In the genomic region with DNA sequence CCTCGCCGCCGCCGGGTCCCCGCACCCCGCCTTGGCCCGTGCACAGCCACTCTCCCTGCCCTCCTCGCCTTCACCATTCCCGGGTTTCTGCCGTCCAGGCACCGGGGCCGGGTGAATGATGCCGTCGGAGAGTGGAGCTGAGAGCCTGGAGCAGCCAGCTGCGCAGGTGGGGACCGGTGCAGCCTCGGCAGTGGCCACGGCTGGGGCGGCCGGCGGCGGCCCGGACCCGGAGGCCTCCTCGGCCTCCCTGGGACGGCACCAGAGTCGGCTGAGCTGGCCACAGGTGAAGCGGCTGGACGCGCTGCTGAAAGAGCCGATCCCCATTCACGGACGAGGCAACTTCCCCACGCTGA, we compare ENCODE assay signal across 9 mouse cellular contexts. TPM values are rescaled to one million over a fixed set of nuclear protein-coding genes. Genes with fewer than 3 reads are reported as not detected.
A peak's percentile ranks its signal among the peaks of the same experiment; 100 is the strongest.
DNase-seq lines count a peak whose midpoint lies in the region; ATAC-seq and TF ChIP-seq lines count a peak whose summit lies in the region.
"Had no signal": no experiment of that assay in that cellular context is flagged by ENCODE, and none has a peak within 500 bp of the region (broad histone marks: within the 10 kb centered on the region; RNA-seq: fewer than 3 reads in every experiment).

No protein-coding gene starts in this region.

- intact Hi-C loops in heart, postnatal 10 days (cut with DNase I) = no loop called here

- H3K4me3 ChIP-seq in heart, embryonic 15.5 days = peak overlapping the region; percentile 53
- H3K4me3 ChIP-seq in ES-E14 (ENCODE audit: insufficient read depth in 1 of 2, low read depth in 1 of 2, low read length in 2 of 2, poor library complexity in 1 of 2, severe bottlenecking in 1 of 2) = peak overlapping the region; percentile 75 to 86
- H3K4me3 ChIP-seq in forebrain, postnatal 0 days (ENCODE audit: low read depth, low read length) = peak overlapping the region; percentile 32
- H3K4me3 ChIP-seq in liver, embryonic 16.5 days (ENCODE audit: low read depth, low read length) = peak overlapping the region; percentile 55

- no peak overlapping the region for H3K27ac ChIP-seq in heart, embryonic 15.5 days
- no peak overlapping the region for H3K27ac ChIP-seq in ES-E14 (ENCODE audit: insufficient read depth, low read depth, low read length, poor library complexity, severe bottlenecking)
- no peak overlapping the region for H3K27ac ChIP-seq in forebrain, postnatal 0 days (ENCODE audit: low read depth, low read length)
- no peak overlapping the region for H3K27ac ChIP-seq in liver, embryonic 16.5 days (ENCODE audit: low read length)

- in situ Hi-C loops in ES-E14 (cut with MboI; ENCODE audit: low sequenced_read_pairs in 2 of 2, unreplicated experiment in 2 of 2) = no loop called here

- no peak; the same call in 1 of the 2 replicates for ATAC-seq in heart, embryonic 15.5 days (replicated peaks; ENCODE audit: insufficient number of reproducible peaks, insufficient read depth, low FRiP score, low read depth)
- no peak; the same call in none of the 2 replicates for ATAC-seq in forebrain, postnatal 0 days
- no peak for ATAC-seq in liver, embryonic 16.5 days (ENCODE audit: low read depth)
- ATAC-seq in erythroid progenitor cell, adult 5-6 weeks (replicated peaks; ENCODE audit: low FRiP score, poor library complexity, severe bottlenecking) = no peak

- DNase-seq in heart, postnatal 10 days = no peak
- no peak for DNase-seq in ES-E14 (ENCODE audit: low read depth, low spot score)
- DNase-seq in forebrain, postnatal 0 days = no peak
- DNase-seq in adrenal gland, postnatal 4 days (ENCODE audit: low spot score in 2 of 2) = no peak
- DNase-seq in cerebellum, adult 18-20 months = no peak

- H3K9ac ChIP-seq in heart, embryonic 15.5 days = peak overlapping the region; percentile 51
- peak overlapping the region; percentile 72 for H3K9ac ChIP-seq in ES-E14 (ENCODE audit: insufficient read depth, low read depth, low read length, poor library complexity, severe bottlenecking)
- H3K9ac ChIP-seq in forebrain, postnatal 0 days = no peak overlapping the region
- peak overlapping the region; percentile 59 for H3K9ac ChIP-seq in liver, embryonic 16.5 days (ENCODE audit: low read depth, low read length)

- no peaks in the 10 kb centered on the region for H3K9me3 ChIP-seq in heart, embryonic 15.5 days (replicated peaks)
- no peaks in the 10 kb centered on the region for H3K9me3 ChIP-seq in ES-E14 (ENCODE audit: control insufficient read depth, insufficient read depth, low read depth, low read length)
- H3K9me3 ChIP-seq in forebrain, postnatal 0 days (ENCODE audit: low read length) = no peaks in the 10 kb centered on the region
- H3K9me3 ChIP-seq in liver, embryonic 16.5 days (replicated peaks; ENCODE audit: control insufficient read depth, low read length) = no peaks in the 10 kb centered on the region

- peaks cover 55% of the 10 kb centered on the region for H3K27me3 ChIP-seq in heart, embryonic 15.5 days
- peaks cover 18% of the 10 kb centered on the region for H3K27me3 ChIP-seq in forebrain, postnatal 0 days (ENCODE audit: insufficient read depth, low read length)
- H3K27me3 ChIP-seq in liver, embryonic 16.5 days (ENCODE audit: control insufficient read depth, insufficient read depth, low read depth, low read length) = peaks cover 65% of the 10 kb centered on the region

- no peaks in the 10 kb centered on the region for H3K36me3 ChIP-seq in heart, embryonic 15.5 days
- no peaks in the 10 kb centered on the region for H3K36me3 ChIP-seq in ES-E14 (ENCODE audit: control insufficient read depth, insufficient read depth, low read length, poor library complexity, severe bottlenecking)
- H3K36me3 ChIP-seq in forebrain, postnatal 0 days (ENCODE audit: insufficient read depth) = no peaks in the 10 kb centered on the region
- H3K36me3 ChIP-seq in liver, embryonic 16.5 days (ENCODE audit: control insufficient read depth, insufficient read depth) = no peaks in the 10 kb centered on the region

- H3K4me1 ChIP-seq in heart, embryonic 15.5 days (replicated peaks) = peaks cover 26% of the 10 kb centered on the region
- peaks cover 6 to 25% of the 10 kb centered on the region in 2 experiments; a peak in 3 of 4 replicates for H3K4me1 ChIP-seq in ES-E14 (ENCODE audit: control insufficient read depth in 2 of 2, insufficient read depth in 2 of 2, low read length in 2 of 2, poor library complexity in 1 of 2)
- H3K4me1 ChIP-seq in forebrain, postnatal 0 days (ENCODE audit: insufficient read depth) = no peaks in the 10 kb centered on the region
- H3K4me1 ChIP-seq in liver, embryonic 16.5 days (ENCODE audit: control insufficient read depth, low read depth, low read length) = peaks cover 10% of the 10 kb centered on the region

- WGBS in heart, embryonic 15.5 days = 1% methylated on average over 34 of the region's 34 CpGs
- 3% methylated on average over 31 of the region's 34 CpGs for WGBS in forebrain, postnatal 0 days
- WGBS in liver, embryonic 16.5 days (ENCODE audit: insufficient replicate concordance) = 4% methylated on average over 34 of the region's 34 CpGs

- peak overlapping the region; percentile 73 for H3K4me2 ChIP-seq in heart, embryonic 15.5 days
- peak overlapping the region; percentile 43 for H3K4me2 ChIP-seq in forebrain, postnatal 0 days (ENCODE audit: low read depth)
- peak overlapping the region; percentile 75 for H3K4me2 ChIP-seq in liver, embryonic 16.5 days (ENCODE audit: low read depth, low read length)

- no peak for TF ChIP-seq CTCF in forebrain, postnatal 0 days (IDR thresholded peaks at IDR 0.05; ENCODE audit: low read depth)

TF ChIP-seq in ES-E14, 5 proteins besides CTCF, POLR2A, EP300 and RAD21:
- TF ChIP-seq ZC3H11A (IDR thresholded peaks at IDR 0.05; ENCODE audit: borderline replicate concordance, low read depth, low read length) = no peak
- TF ChIP-seq MAFK (IDR thresholded peaks at IDR 0.05; ENCODE audit: insufficient read depth, low read depth, low read length) = no peak
- TF ChIP-seq HCFC1 (IDR thresholded peaks at IDR 0.05; ENCODE audit: borderline replicate concordance, insufficient read depth, low read length) = no peak
- no peak for TF ChIP-seq ZNF384 (IDR thresholded peaks at IDR 0.05; ENCODE audit: low read depth, low read length)
- TF ChIP-seq CHD2 (IDR thresholded peaks at IDR 0.05; ENCODE audit: low read depth, low read length) = no peak

RNA-seq across cellular contexts. Expression of a gene that starts 0.2 kb away (rescaled TPM):
- polyA plus RNA-seq in heart, embryonic 15.5 days (2015; fragmentation: Nextera tagmentation; extraction: Ambion mirVana) = 0.83 and 1.2 TPM in 2 replicates
- 1 to 10 TPM in 1 of 2 experiments, under 1 TPM in 1; 0.87 to 8.5 TPM for total RNA-seq in heart, postnatal 10 days (2021)
- 7.5 and 8.5 TPM in 2 replicates for total RNA-seq in ES-E14 (2012; rRNA removed)
- 0.23 and 0.62 TPM in 2 replicates for total RNA-seq in forebrain, postnatal 0 days (2014; rRNA removed)
- polyA plus RNA-seq in forebrain, postnatal 0 days (2015; fragmentation: Nextera tagmentation; extraction: Ambion mirVana) = 0.31 TPM in 2 replicates
- polyA plus RNA-seq in liver, embryonic 16.5 days (2015; fragmentation: Nextera tagmentation; extraction: Ambion mirVana) = 0.09 and 0.12 TPM in 2 replicates
- total RNA-seq in erythroid progenitor cell, adult 5-6 weeks (2015; ENCODE audit: low replicate concordance) = not detected in 2 replicates
- total RNA-seq in erythroid progenitor cell, adult 5-6 weeks (2017; ENCODE audit: low replicate concordance) = not detected in 2 replicates
- total RNA-seq in adrenal gland, postnatal 4 days (2021) = under 1 TPM; 0.73 to 0.78 TPM
- total RNA-seq: common myeloid progenitor, adult 5-6 weeks had no signal

RNA-seq across cellular contexts. Expression of a gene that starts 18.2 kb away (rescaled TPM):
- polyA plus RNA-seq in heart, embryonic 15.5 days (2015; fragmentation: Nextera tagmentation; extraction: Ambion mirVana) = 1.3 and 1.4 TPM in 2 replicates
- total RNA-seq in heart, postnatal 10 days (2021) = 1 to 10 TPM; 1.6 to 2.8 TPM
- 0.90 and 0.94 TPM in 2 replicates for total RNA-seq in ES-E14 (2012; rRNA removed)
- 25.7 and 32.1 TPM in 2 replicates for total RNA-seq in forebrain, postnatal 0 days (2014; rRNA removed)
- polyA plus RNA-seq in forebrain, postnatal 0 days (2015; fragmentation: Nextera tagmentation; extraction: Ambion mirVana) = 14.3 and 17.7 TPM in 2 replicates
- not detected in 2 replicates for polyA plus RNA-seq in liver, embryonic 16.5 days (2015; fragmentation: Nextera tagmentation; extraction: Ambion mirVana)
- total RNA-seq in erythroid progenitor cell, adult 5-6 weeks (2015; ENCODE audit: low replicate concordance) = not detected in 2 replicates
- not detected in 2 replicates for total RNA-seq in erythroid progenitor cell, adult 5-6 weeks (2017; ENCODE audit: low replicate concordance)
- 1 to 10 TPM; 6.9 to 8.0 TPM for total RNA-seq in adrenal gland, postnatal 4 days (2021)
- total RNA-seq: common myeloid progenitor, adult 5-6 weeks had no signal

RNA-seq across cellular contexts. Expression of a gene that starts 38.6 kb away (rescaled TPM):
- 0.84 and 5.0 TPM in 2 replicates for polyA plus RNA-seq in heart, embryonic 15.5 days (2015; fragmentation: Nextera tagmentation; extraction: Ambion mirVana)
- not detected for total RNA-seq in heart, postnatal 10 days (2021)
- 3.4 and 4.1 TPM in 2 replicates for total RNA-seq in ES-E14 (2012; rRNA removed)
- 0.23 TPM in 1 of 2 replicates, not detected in the other for total RNA-seq in forebrain, postnatal 0 days (2014; rRNA removed)
- polyA plus RNA-seq in forebrain, postnatal 0 days (2015; fragmentation: Nextera tagmentation; extraction: Ambion mirVana) = 0.40 and 0.92 TPM in 2 replicates
- polyA plus RNA-seq in liver, embryonic 16.5 days (2015; fragmentation: Nextera tagmentation; extraction: Ambion mirVana) = 1.4 and 2.6 TPM in 2 replicates
- total RNA-seq in erythroid progenitor cell, adult 5-6 weeks (2015; ENCODE audit: low replicate concordance) = not detected in 2 replicates
- total RNA-seq in erythroid progenitor cell, adult 5-6 weeks (2017; ENCODE audit: low replicate concordance) = not detected in 2 replicates
- 1 to 10 TPM; 5.0 to 8.0 TPM for total RNA-seq in adrenal gland, postnatal 4 days (2021)
- total RNA-seq: common myeloid progenitor, adult 5-6 weeks had no signal
